Mouse (Mus musculus): Measurements from ENCODE around the gene Mfsd8. TPM values are rescaled to one million over a fixed set of nuclear protein-coding genes. Genes with fewer than 3 reads are reported as not detected.

Gene Mfsd8
- polyA plus RNA-seq (2015; fragmentation: Nextera tagmentation; extraction: Ambion mirVana), result 5.5 and 6.9 TPM in 2 replicates

DNA sequence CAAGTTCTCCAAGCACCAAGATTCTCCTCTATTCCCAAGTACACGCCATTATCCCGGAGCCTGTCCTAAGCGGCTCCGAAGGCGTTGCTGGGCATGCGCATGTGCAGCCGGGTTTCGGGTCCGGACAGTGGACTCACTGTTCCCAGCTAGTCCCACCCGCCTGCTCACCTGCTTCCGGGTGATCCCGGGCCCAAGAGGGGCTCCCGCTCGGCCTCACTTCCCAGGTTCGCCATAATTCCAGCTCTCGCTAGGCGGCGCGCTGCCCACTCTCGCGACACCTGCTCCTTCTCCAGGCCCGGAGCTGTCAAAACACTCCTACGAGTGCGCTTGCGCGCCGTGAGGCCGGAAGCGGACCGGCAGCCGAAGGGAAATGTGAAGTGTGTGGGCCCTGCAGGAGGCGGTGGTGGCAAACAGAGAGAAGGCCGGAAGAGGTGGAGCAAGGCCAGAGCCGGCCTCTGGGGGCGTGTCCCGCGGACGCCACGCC is at the start of gene Mfsd8:
Gene Mfsd8 (minus strand): TSS at position 414 of the 484 bp plus-strand sequence.

DNA sequence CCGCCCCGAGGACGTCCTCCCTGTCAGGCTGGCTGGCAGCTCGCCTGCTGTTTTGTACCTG is 101 bp upstream of the Mfsd8 start, which contains the start of gene Abhd18:
Gene Abhd18 (plus strand): TSS at position 14 of the 61 bp plus-strand sequence.

GRCm38 (mm10) chr3:40799530-40800372 is 46.9 kb downstream of the Mfsd8 start, which contains the start of gene Plk4:
TSS of gene Plk4 (plus strand) at chr3:40800019.

Other genes starting within 250 kb of the Mfsd8 start
- 0.10 TPM in 1 of 2 replicates, not detected in the other for gene Slc25a31, start 138.0 kb downstream of the Mfsd8 start, polyA plus RNA-seq (2015; fragmentation: Nextera tagmentation; extraction: Ambion mirVana)
- gene Hspa4l, start 102.4 kb downstream of the Mfsd8 start, polyA plus RNA-seq (2015; fragmentation: Nextera tagmentation; extraction: Ambion mirVana), result 5.7 and 6.5 TPM in 2 replicates
- 9.0 and 11.2 TPM in 2 replicates for gene Plk4, start 46.9 kb downstream of the Mfsd8 start, polyA plus RNA-seq (2015; fragmentation: Nextera tagmentation; extraction: Ambion mirVana)
- 22.9 and 30.1 TPM in 2 replicates for gene Abhd18, start 84 bp upstream of the Mfsd8 start, polyA plus RNA-seq (2015; fragmentation: Nextera tagmentation; extraction: Ambion mirVana)
- 0.07 and 0.19 TPM in 2 replicates for gene 1700034I23Rik, start 55.7 kb upstream of the Mfsd8 start, polyA plus RNA-seq (2015; fragmentation: Nextera tagmentation; extraction: Ambion mirVana)
- gene Larp1b, start 102.9 kb upstream of the Mfsd8 start, polyA plus RNA-seq (2015; fragmentation: Nextera tagmentation; extraction: Ambion mirVana), result 27.8 and 30.7 TPM in 2 replicates
- gene Pgrmc2, start 236.2 kb upstream of the Mfsd8 start, polyA plus RNA-seq (2015; fragmentation: Nextera tagmentation; extraction: Ambion mirVana), result 34.2 and 49.1 TPM in 2 replicates

Data from skeletal muscle tissue, postnatal 0 days (tissue).